In the genomic region with DNA sequence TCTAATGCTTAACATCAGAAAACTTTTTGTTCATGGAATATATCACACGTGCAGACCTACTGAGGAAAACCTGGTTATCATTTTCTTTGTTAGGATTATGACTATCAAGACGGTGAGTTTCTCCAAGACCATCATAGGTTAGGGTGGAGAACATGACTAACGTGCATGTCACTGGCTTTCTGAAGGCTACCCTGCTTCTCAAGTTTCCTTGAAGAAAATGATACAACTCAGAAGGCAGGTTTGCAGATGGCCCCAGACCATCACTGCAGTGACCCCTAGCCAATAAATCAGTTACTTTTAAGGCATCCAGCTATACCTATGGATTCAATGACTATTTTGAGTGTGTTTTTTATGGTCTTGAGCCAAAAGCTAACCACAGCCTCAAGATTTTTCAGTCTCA, we compare ENCODE assay signal across 18 mouse cellular contexts. TPM values are rescaled to one million over a fixed set of nuclear protein-coding genes. Genes with fewer than 3 reads are reported as not detected.
"Had no signal": no experiment of that assay in that cellular context is flagged by ENCODE, and none has a peak within 500 bp of the region (broad histone marks: within the 10 kb centered on the region; RNA-seq: fewer than 3 reads in every experiment).

No protein-coding gene starts in this region.

- ATAC-seq: lung, postnatal 0 days; midbrain, embryonic 13.5 days; midbrain, embryonic 15.5 days had no signal

- H3K4me1 ChIP-seq: lung, embryonic 15.5 days; midbrain, embryonic 13.5 days; midbrain, embryonic 15.5 days; neural tube, embryonic 12.5 days; stomach, embryonic 15.5 days had no signal

- H3K4me3 ChIP-seq: lung, embryonic 15.5 days; megakaryocyte, embryonic 14.5 days; midbrain, embryonic 13.5 days; midbrain, embryonic 15.5 days; neural tube, embryonic 12.5 days; stomach, embryonic 15.5 days had no signal

- H3K9me3 ChIP-seq: lung, embryonic 15.5 days; midbrain, embryonic 13.5 days; midbrain, embryonic 15.5 days; neural tube, embryonic 12.5 days; stomach, embryonic 15.5 days had no signal

- H3K27me3 ChIP-seq: lung, embryonic 15.5 days; megakaryocyte, embryonic 14.5 days; midbrain, embryonic 13.5 days; midbrain, embryonic 15.5 days; neural tube, embryonic 12.5 days; stomach, embryonic 15.5 days had no signal

- H3K9ac ChIP-seq: lung, embryonic 15.5 days; midbrain, embryonic 13.5 days; midbrain, embryonic 15.5 days; neural tube, embryonic 12.5 days; stomach, embryonic 15.5 days had no signal

- H3K36me3 ChIP-seq: lung, embryonic 15.5 days; midbrain, embryonic 13.5 days; midbrain, embryonic 15.5 days; neural tube, embryonic 12.5 days; stomach, embryonic 15.5 days had no signal

- DNase-seq: lung, adult 2 months; lung, postnatal 14 days; lung, postnatal 36 days; right cerebral cortex, postnatal 14 days; thymus, adult 2 months; thymus, postnatal 25 days; thymus, postnatal 4 days had no signal

- H3K27ac ChIP-seq: lung, embryonic 15.5 days; macrophage; midbrain, embryonic 13.5 days; midbrain, embryonic 15.5 days; neural tube, embryonic 12.5 days; stomach, embryonic 15.5 days; stomach, postnatal 0 days had no signal

- H3K4me2 ChIP-seq: lung, embryonic 15.5 days; midbrain, embryonic 11.5 days; midbrain, embryonic 13.5 days; midbrain, embryonic 15.5 days; neural tube, embryonic 12.5 days; stomach, embryonic 15.5 days had no signal

RNA-seq across cellular contexts. Expression of gene Prrx1, which starts 38.6 kb away (rescaled TPM):
- total RNA-seq: megakaryocyte progenitor cell, adult 5-6 weeks had no signal
